Mouse (Mus musculus) embryonic fibroblast, embryonic 13.5 days (primary cell): ENCODE results near the gene Olfr1417. TPM values are rescaled to one million over a fixed set of nuclear protein-coding genes. Genes with fewer than 3 reads are reported as not detected.

Source experiments
- H3K27ac ChIP-seq: 2 replicates; pipeline ENCODE4 v1.5.1; 2012; ENCODE audit warnings: low read length, control low read depth, inconsistent platforms; ENCODE audit not compliant: insufficient read depth
- H3K4me1 ChIP-seq: 2 replicates; pipeline ENCODE4 v1.6.1; 2011; ENCODE audit warnings: low read length; ENCODE audit not compliant: control insufficient read depth, insufficient read depth
- H3K4me3 ChIP-seq: 2 replicates; pipeline ENCODE4 v1.5.1; 2011; ENCODE audit warnings: mild to moderate bottlenecking, control low read depth, low read length; ENCODE audit not compliant: insufficient read depth
- CTCF ChIP-seq: IDR thresholded peaks from 2 replicates; pipeline ENCODE4 v1.5.1; 2011; ENCODE audit warnings: mild to moderate bottlenecking, control low read depth, low read length, moderate library complexity, borderline replicate concordance; ENCODE audit not compliant: insufficient read depth
- POLR2A ChIP-seq: IDR thresholded peaks from 2 replicates; pipeline ENCODE4 v1.6.1; 2011; ENCODE audit warnings: low read depth, mild to moderate bottlenecking, control low read depth, low read length, moderate library complexity
- polyA plus RNA-seq: library from polyadenylated mRNA; stranded (reverse); fragments of >200 nt; gene quantifications from 2 replicates; pipeline ENCODE4 v1.2.4, GENCODE M21; 2011; ENCODE audit warnings: low read depth; ENCODE audit not compliant: missing spikeins, insufficient read length

Gene Olfr1417
- polyA plus RNA-seq, 1 experiment, result not detected

DNA sequence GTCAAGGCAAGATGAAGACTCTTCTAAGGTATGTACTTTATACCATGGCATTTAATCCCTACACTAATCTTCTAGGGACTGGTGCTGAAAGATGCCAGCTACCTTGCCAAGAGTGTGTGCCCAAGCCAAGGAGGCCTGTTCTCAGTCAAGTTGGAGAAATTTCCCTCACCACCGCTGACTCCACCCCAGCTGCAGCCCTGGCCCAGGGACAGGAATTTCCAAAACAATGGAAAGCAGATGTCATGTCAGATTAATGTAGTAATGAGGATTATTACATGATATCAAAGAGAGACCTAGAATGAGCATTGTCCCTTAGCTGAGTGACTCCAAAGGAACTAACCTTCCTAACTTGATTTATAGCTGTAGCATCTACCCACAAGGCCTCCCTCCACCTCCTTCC is 28.2 kb downstream of the Olfr1417 start:
- TF ChIP-seq POLR2A, result no peak
- TF ChIP-seq CTCF, result no peak
- Histone ChIP-seq H3K4me1 (peaks cover 23% of the 10 kb centered on the region), H3K4me3 (no peak overlapping the region), H3K27ac (peak overlapping the region; percentile 83; the same call in 1 of the 2 replicates)

DNA sequence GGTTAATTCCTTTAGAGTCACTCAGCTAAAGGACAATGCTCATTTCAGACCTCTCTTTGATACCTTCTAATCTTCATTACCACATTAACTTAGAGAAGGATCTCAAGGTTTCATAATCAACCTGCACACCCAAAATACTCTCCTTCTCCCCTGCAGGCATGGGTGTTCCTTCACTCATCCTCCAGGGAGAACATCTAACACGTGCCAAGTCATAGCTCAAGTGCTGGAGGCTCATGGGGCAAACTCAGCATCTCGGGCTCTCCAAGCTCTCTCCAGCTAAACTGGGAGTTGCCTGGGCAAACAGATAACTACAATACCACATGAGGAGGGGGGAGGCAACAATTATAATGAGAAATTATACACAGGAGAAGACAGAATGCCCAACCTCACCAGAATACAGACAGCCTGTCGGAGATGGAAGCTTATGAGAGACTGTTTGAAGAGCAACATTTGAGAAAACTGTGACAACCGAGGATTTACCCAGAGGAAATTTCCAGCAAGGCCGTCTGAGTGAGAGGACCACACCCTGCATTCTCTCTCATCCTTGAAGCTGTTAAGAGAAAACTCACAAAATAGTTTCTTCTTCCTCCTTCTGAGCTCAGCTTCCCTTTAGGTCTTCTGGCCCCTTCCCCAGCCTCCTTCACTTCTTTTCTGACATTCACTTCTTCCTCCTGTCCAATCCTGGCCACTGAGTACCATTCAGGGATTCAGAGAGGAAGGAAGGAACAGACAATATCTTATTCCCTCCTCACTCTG is 28.8 kb downstream of the Olfr1417 start:
- Histone ChIP-seq H3K27ac (peak overlapping the region; percentile 83), H3K4me3 (no peak overlapping the region), H3K4me1 (peaks cover 23% of the 10 kb centered on the region)
- no peak for TF ChIP-seq POLR2A
- no peak for TF ChIP-seq CTCF

DNA sequence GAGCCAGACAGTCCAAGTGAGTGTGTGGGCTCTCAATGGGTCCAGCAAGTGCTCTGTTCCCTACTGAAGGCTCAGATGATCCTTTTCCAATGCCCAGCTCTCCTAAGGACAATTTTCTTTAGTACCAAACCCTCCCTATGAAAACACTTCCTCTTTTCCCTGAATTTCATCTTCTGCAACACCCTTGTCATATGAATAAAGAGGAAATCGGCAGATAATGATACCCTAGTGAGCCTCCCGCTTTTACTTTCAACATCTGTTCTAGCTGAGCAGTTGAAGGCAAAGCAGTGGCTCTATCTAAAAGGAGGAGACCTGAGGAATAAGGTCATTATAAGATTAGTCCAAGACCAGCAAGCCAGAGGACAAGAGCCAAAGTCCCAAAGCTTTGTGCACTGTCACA is 30.6 kb downstream of the Olfr1417 start:
- peaks cover 18% of the 10 kb centered on the region for H3K4me1 ChIP-seq
- TF ChIP-seq CTCF (no peak), POLR2A (no peak)
- no peak overlapping the region for H3K4me3 ChIP-seq
- no peak overlapping the region for H3K27ac ChIP-seq

DNA sequence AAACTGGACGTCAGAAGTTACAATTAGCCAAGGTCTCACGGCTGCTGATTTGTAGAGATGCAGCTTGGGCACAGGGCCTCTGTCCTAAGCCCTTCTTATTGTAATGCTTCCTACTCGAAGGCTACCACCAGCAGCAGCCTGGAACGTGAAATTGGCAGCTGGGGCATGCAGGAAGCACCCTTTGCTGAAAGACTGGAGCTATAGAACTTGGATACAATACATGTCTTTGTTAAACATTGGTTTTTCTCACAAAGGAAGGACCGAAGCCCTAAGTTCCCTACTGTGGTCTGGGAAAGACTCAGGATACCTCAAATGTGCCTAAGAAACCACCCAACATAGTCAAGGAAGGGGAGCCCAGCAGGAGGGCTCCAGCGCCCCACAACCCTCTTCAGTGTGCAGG is 31.2 kb downstream of the Olfr1417 start:
- no peak for TF ChIP-seq CTCF
- no peak for TF ChIP-seq POLR2A
- H3K4me3 ChIP-seq, result no peak overlapping the region
- H3K4me1 ChIP-seq, result peaks cover 16% of the 10 kb centered on the region
- H3K27ac ChIP-seq, result no peak overlapping the region

DNA sequence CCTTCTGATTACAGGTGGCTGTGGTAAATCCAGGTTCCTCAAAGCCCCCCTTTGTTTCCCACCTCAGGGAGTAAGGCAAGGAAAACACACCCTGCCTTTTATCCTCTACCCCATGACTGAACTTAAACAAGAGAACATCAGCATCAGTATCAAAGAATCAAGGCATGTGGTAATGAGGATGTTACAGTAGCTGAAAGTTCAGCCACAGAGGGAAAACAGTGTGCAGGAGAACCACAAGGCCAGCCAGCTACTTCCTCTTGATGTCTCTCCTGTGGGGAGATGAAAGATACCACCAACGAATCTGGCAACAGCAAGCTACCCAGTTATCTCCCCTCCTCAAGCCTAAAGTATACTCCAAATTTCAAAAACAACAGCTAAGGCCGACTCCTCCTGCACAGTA is 31.8 kb downstream of the Olfr1417 start:
- H3K4me1 ChIP-seq, result peaks cover 15% of the 10 kb centered on the region
- no peak overlapping the region for H3K27ac ChIP-seq
- H3K4me3 ChIP-seq, result no peak overlapping the region
- no peak for TF ChIP-seq POLR2A
- TF ChIP-seq CTCF, result no peak

DNA sequence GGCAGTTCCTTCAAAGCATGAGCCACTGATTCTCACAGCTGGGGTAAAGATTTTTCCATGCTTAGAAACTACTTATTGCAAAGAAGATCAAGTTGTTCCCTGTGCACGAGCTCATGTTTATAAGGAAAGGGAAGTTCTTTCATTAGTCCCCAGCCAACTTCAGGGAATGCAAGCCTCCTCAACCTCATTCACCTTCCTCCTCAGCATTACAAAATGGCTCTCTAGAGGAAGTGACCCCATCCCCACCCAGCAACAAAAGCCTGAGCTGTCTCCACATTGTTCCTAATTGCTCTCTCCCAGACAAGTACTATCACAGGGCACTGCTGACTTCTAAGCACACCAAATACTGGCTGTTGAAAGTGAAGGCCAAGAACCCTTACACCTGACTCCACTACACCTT is 34.6 kb downstream of the Olfr1417 start:
- H3K4me1 ChIP-seq, result peaks cover 3% of the 10 kb centered on the region; the same call in 1 of the 2 replicates
- TF ChIP-seq POLR2A, result no peak
- TF ChIP-seq CTCF, result no peak
- H3K4me3 ChIP-seq, result no peak overlapping the region
- no peak overlapping the region for H3K27ac ChIP-seq

DNA sequence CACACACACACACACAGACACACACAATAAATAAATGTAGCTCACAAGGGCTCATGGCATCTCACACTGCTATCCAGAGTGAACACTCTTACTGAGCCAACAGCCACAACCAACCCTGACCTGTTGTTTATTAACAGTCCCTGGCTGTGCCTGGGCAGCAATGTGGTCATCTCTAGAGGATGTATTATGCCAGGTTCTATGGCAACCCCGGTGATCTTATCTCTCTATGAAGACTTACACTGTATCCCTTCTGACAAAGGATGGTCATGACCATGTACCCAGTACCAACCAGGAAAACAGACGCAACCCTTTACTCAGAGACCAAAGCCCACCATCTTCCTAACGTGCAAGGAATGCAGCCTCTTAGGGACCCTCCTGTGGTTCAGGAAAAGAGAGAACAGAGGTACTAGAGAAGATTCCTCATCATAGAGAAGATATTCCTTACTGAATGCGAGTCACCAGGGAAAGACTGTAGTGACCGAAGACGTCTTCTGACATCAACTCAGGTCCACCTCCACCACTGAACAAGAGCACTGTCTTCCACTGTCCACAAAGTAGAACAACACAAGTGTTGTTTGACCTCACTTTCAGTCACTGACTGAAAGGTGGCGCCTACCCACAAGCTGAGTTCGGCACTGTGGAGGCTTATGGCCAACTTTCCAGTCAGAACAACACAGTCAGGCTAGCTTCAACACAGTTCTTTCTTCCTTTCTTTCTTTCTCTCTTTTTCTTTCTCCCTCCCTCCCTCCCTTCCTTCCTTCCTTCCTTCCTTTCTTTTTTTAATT is 38.3 kb downstream of the Olfr1417 start:
- Histone ChIP-seq H3K4me1 (peaks cover 3% of the 10 kb centered on the region; the same call in 1 of the 2 replicates), H3K27ac (no peak overlapping the region), H3K4me3 (no peak overlapping the region)
- TF ChIP-seq CTCF (no peak), POLR2A (no peak)

DNA sequence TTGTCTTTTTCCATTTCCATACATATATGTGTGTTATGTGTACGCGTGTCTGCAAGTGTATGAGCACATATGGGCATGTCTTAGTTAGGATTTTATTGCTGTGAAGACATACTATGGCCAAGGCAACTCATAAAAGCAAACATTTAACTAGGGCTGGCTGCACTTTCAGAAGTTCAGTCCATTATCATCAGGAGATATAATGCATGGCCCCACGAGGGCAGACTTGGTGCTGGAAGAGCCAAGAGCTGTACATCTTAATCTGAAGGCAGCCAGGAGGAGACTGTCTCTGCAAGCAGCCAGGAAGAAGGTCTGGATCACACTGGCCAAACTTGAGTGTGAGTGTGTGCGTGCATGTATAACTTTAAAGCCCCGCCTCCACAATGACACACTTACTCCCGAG is 44.6 kb downstream of the Olfr1417 start:
- TF ChIP-seq CTCF (no peak), POLR2A (no peak)
- no peak overlapping the region for H3K4me3 ChIP-seq
- H3K27ac ChIP-seq, result no peak overlapping the region
- no peaks in the 10 kb centered on the region for H3K4me1 ChIP-seq

DNA sequence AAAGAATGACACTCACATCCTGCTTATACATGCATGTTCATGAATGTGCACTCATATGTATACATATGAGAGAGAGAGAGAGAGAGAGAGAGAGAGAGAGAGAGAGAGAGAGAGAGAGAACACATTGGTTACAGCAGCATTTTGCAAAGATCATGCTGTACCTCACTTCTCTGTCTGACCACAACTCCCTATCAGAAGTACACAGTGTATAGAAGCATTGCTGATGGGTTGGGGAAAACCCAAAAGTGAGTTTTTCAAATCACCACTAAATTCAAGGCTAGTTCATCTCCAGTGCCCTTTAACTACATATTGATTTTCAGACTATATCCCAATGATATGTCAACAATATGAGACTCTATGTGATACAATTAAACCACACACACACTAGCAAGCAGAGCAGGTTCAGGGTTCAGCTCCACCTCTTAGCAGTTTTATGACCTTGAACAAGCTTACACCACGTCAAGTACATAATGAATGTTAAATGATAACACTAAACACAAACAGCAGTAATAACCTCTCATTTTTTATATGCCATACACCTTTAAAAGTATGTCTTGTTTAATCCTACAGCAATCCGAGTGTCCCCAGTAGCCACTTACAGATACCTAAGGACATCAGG is 45.2 kb downstream of the Olfr1417 start:
- Histone ChIP-seq H3K4me3 (no peak overlapping the region), H3K4me1 (no peaks in the 10 kb centered on the region), H3K27ac (no peak overlapping the region)
- no peak for TF ChIP-seq CTCF
- no peak for TF ChIP-seq POLR2A

DNA sequence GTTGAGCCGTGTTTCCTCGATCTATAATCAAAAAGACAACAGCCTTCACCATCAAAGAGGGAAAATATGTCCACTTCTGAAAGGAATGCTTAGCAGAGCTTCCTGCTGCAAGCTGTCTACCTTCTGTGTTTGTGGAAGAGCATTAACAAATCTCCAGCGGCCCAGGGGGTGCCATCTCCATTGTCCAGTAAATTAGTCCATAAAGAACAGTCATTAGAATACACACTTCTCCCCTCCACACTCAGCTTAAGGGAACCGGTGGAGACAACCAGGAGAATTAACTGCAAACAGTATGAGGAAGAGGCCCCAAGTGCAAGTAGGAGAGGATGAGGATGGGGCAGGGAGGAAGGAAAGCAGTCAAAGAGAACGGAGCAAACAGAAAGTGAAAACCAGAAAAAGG is 47.2 kb downstream of the Olfr1417 start:
- no peak for TF ChIP-seq CTCF
- Histone ChIP-seq H3K4me1 (no peaks in the 10 kb centered on the region), H3K27ac (no peak overlapping the region), H3K4me3 (no peak overlapping the region)
